Mouse (Mus musculus): ENCODE results near the gene AY761185.
"Not testable (repeated sequence)": the region's sequence is repeated elsewhere in the genome, so short reads cannot be mapped to it uniquely, and the experiment has no call there.

The AY761185 gene

GRCm38 (mm10) chr8:20944610-20945009 lies at the start of gene AY761185:
Gene AY761185, minus strand, starts transcription at chr8:20944710.
- no peak for DNase-seq (ENCODE audit: low spot score in 2 of 2)

DNA sequence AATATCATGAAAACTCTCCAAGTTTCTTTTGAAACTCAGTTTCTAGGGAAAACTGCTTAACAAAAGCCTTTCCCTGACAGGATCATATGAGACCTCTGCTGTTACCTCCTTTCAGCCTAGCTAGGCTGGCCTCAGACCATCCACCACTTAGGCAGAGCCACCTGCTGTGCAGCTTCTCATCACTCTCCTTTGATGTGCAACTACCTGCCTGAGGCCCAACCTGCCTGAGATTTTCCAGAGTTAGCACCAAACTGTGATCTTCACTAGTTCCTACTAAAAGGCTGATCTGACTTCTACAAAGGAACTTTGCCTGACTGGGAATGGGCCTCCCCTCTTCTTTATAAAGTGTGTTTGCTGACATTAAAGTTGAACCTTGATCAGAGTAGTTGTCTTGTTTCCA lies 49.5 kb upstream of the AY761185 start:
- not testable (repeated sequence) for DNase-seq (ENCODE audit: low spot score in 2 of 2)

DNA sequence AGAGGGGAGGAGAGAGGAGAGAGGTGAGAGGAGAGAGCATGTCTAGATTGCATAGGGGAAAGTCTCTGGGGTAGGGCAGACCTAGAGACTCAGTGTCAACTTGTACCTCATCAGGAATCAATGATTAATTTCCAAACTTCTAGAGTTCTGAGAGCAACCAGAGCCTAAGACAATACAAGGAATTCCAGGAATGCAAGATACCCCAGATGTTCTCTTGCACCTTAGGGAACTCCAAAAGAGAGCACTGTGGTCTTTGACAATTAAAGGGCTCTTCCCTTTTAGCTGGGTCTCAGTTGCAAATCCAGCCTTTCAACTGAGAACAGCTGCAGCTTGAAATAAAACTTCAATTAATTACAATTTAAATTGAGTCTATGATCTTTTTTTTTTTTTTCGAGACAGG lies 35.3 kb upstream of the AY761185 start:
- DNase-seq (ENCODE audit: low spot score in 2 of 2): no peak

DNA sequence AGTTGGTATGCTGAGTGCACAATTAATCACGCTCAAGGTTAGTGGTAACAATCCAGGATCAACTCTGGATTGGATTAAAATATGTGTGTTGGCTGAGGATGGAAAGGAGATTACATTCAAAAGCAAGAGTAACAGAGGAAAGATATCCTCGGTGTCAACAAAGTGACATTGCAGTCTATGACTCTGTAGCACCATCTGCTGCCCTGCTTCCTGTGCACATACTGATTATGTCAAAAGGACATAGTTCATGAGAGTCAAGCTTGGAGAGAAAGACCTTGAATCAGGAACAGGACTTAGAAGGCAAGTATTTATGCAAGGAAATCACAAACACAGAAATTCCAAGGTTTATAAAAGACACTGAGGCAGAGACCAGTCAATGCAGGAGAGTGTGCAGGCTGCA lies 20.0 kb upstream of the AY761185 start:
- DNase-seq (ENCODE audit: low spot score in 2 of 2): no peak

DNA sequence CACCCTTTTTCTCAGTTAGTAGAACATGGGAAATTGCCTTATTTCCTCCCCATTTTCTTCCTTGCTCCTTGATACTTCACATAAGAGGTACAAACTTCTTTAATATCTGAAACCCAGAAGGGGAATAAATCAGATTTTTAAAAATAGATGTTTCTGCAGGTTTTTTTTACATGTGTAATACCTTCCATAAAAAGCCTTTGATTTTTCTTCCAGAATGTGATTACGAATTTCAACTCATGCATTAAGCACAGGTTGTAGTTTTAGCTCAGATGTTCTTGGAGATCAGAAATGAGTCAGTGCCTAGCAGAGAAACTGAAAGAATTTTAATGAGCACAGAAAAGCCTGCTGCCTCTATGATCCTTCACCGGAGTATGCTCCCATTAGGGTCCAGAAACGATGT lies 22.5 kb downstream of the AY761185 start, which contains the start of gene Gm6040:
Gene Gm6040 (minus strand): TSS at position 101 of the 400 bp plus-strand sequence.
- DNase-seq (ENCODE audit: low spot score in 2 of 2): no peak

DNA sequence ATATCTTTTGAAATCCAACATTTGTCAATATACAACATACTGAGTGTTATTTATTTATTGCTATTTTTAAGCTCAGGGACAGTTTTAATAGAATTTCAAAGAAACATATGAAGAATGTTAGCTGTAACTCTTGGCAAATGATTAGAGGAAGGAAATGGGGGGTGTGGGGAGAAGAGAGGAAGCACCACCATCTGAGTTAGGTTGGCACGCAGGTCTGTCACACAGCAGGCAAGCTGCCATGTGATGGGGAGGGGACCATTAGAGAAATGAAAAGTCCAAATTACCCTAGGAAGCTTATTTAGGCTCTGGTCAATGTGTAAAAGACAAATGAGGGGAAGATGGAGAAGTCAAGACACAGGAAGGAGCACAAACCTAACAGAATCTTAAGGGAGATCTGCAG lies 32.2 kb downstream of the AY761185 start:
- no peak for DNase-seq (ENCODE audit: low spot score in 2 of 2)

DNA sequence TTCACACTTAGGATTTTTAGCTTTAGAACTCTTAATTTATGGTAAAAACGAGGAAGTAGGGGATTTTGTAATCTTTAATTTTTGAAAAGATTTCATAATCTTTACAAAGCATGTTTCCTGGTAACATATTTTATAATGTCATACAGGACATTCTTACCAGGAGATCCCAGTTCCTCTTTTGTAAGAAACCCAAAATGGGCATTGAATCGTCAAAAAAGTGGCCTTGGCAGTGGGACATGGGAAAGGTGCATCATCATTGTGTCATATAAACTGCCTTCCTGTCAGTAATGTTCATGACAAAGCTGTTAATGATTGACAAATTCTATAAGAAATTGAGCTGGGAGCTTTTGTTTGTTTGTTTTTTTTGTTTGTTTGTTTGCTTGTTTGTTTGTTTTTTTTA lies 36.3 kb downstream of the AY761185 start:
- no peak for DNase-seq (ENCODE audit: low spot score in 2 of 2)

- no peak for DNase-seq (ENCODE audit: low spot score in 2 of 2)
Measured at GRCm38 (mm10) chr8:20907119-20907518, 37.4 kb downstream of the AY761185 start.

GRCm38 (mm10) chr8:20902527-20902926 lies 42.0 kb downstream of the AY761185 start, which contains the start of gene Gm15056:
Gene Gm15056, minus strand, starts transcription at chr8:20902627.
- no peak for DNase-seq (ENCODE audit: low spot score in 2 of 2)

Measured in urinary bladder, adult 18-20 months (tissue).